Mouse (Mus musculus) CH12.LX (cell line): ENCODE results near the gene Olfr544. TPM values are rescaled to one million over a fixed set of nuclear protein-coding genes. Genes with fewer than 3 reads are reported as not detected.

ENCODE experiments used
- DNase-seq: peaks from one replicate; pipeline ENCODE4 v3.0.0-alpha.2; 2013; ENCODE audit errors: extremely low read depth
- H3K27ac ChIP-seq: 2 replicates; pipeline ENCODE4 v1.5.1; 2012; ENCODE audit warnings: low read depth, mild to moderate bottlenecking, control low read depth, moderate library complexity; ENCODE audit not compliant: insufficient read depth
- H3K27me3 ChIP-seq: replicated peaks from 2 replicates; pipeline ENCODE3; 2012; ENCODE audit warnings: inconsistent platforms
- H3K36me3 ChIP-seq, 2 experiments: replicated peaks in 1 of 2; 2 replicates each; pipeline versions ENCODE3 to v1.6.1; 2012; ENCODE audit warnings: inconsistent platforms in 1 of 2, low read length in 1 of 2, mild to moderate bottlenecking in 1 of 2, mixed read lengths in 1 of 2, moderate library complexity in 1 of 2; ENCODE audit not compliant: control insufficient read depth in 1 of 2, insufficient read depth in 1 of 2
- H3K4me1 ChIP-seq, 2 experiments: 2 replicates each; pipeline ENCODE4 v1.6.1; 2012; ENCODE audit warnings: inconsistent platforms in 1 of 2, moderate library complexity in 1 of 2; ENCODE audit not compliant: insufficient read depth in 2 of 2, control insufficient read depth in 1 of 2
- H3K4me2 ChIP-seq: 2 replicates; pipeline ENCODE4 v1.6.1; 2012; ENCODE audit warnings: low read depth, mild to moderate bottlenecking, control low read depth; ENCODE audit not compliant: poor library complexity, insufficient read depth, severe bottlenecking
- H3K4me3 ChIP-seq, 3 experiments: fragments of 150-350 bp in 1 of 3; sonication (generic) in 1 of 3; replicated peaks in 1 of 3; 2 replicates each; pipeline versions ENCODE3 to v1.5.1; 2011 to 2012; ENCODE audit warnings: low read depth in 2 of 3, low read length in 2 of 3, mild to moderate bottlenecking in 2 of 3, moderate library complexity in 2 of 3, control low read depth in 1 of 3, improper control_type of control experiment in 1 of 3, inconsistent platforms in 1 of 3, mixed read lengths in 1 of 3; ENCODE audit not compliant: poor library complexity in 1 of 3
- H3K79me2 ChIP-seq: replicated peaks from 2 replicates; pipeline ENCODE4 v1.6.1; 2012; ENCODE audit warnings: mild to moderate bottlenecking, moderate library complexity; ENCODE audit not compliant: control insufficient read depth, poor library complexity, insufficient read depth, severe bottlenecking; ENCODE audit errors: extremely low read depth
- H3K9ac ChIP-seq: 2 replicates; pipeline ENCODE4 v1.6.1; 2012; ENCODE audit warnings: low read depth, mild to moderate bottlenecking, control low read depth, moderate library complexity; ENCODE audit not compliant: insufficient read depth
- H3K9me3 ChIP-seq: replicated peaks from 2 replicates; pipeline ENCODE3; 2012; ENCODE audit warnings: low read length, inconsistent platforms, mixed read lengths
- CHD1 ChIP-seq: IDR thresholded peaks from 2 replicates; pipeline ENCODE4 v1.6.1; 2012; ENCODE audit warnings: low read depth, low read length, improper control_type of control experiment, inconsistent platforms
- CTCF ChIP-seq, 2 experiments: IDR thresholded peaks in 1 of 2; conservative IDR thresholded peaks in 1 of 2; 2 replicates each; pipeline ENCODE4 v1.5.1; 2011 to 2012; ENCODE audit warnings: low read depth in 2 of 2, low read length in 2 of 2, improper control_type of control experiment in 1 of 2, inconsistent platforms in 1 of 2, mild to moderate bottlenecking in 1 of 2, moderate library complexity in 1 of 2
- E2F4 ChIP-seq: IDR thresholded peaks from 2 replicates; pipeline ENCODE4 v1.6.1; 2011; ENCODE audit warnings: low read depth, low read length, improper control_type of control experiment; ENCODE audit not compliant: insufficient replicate concordance
- ELF1 ChIP-seq: IDR thresholded peaks from 2 replicates; pipeline ENCODE4 v1.6.1; 2014; ENCODE audit warnings: low read depth, mild to moderate bottlenecking, inconsistent platforms, low read length, improper control_type of control experiment
- EP300 ChIP-seq: IDR thresholded peaks from 2 replicates; pipeline ENCODE4 v1.6.1; 2011; ENCODE audit warnings: low read length, improper control_type of control experiment
- GABPA ChIP-seq: IDR thresholded peaks from 2 replicates; pipeline ENCODE4 v1.6.1; 2012; ENCODE audit warnings: low read depth, low read length, improper control_type of control experiment, inconsistent platforms; ENCODE audit not compliant: insufficient replicate concordance
- HCFC1 ChIP-seq: IDR thresholded peaks from 2 replicates; pipeline ENCODE4 v1.6.1; 2012; ENCODE audit warnings: low read depth, mild to moderate bottlenecking, inconsistent platforms, low read length, improper control_type of control experiment
- IRF4 ChIP-seq: IDR thresholded peaks from 2 replicates; pipeline ENCODE4 v1.6.1; 2014; ENCODE audit warnings: low read depth, mild to moderate bottlenecking, inconsistent platforms, low read length, improper control_type of control experiment
- JUN ChIP-seq: IDR thresholded peaks from 2 replicates; pipeline ENCODE4 v1.6.1; 2011; ENCODE audit warnings: low read depth, mild to moderate bottlenecking, low read length, improper control_type of control experiment, moderate library complexity; ENCODE audit not compliant: insufficient read depth
- MAFK ChIP-seq: IDR thresholded peaks from 2 replicates; pipeline ENCODE4 v1.6.1; 2011; ENCODE audit warnings: low read length, improper control_type of control experiment; ENCODE audit not compliant: insufficient replicate concordance
- MYC ChIP-seq: IDR thresholded peaks from 2 replicates; pipeline ENCODE4 v1.6.1; 2011; ENCODE audit warnings: low read depth, mild to moderate bottlenecking, improper control_type of control experiment, low read length
- NRF1 ChIP-seq: IDR thresholded peaks from 2 replicates; pipeline ENCODE4 v1.6.1; 2014; ENCODE audit warnings: low read depth, mild to moderate bottlenecking, inconsistent platforms, low read length, improper control_type of control experiment, moderate library complexity
- PAX5 ChIP-seq: IDR thresholded peaks from 2 replicates; pipeline ENCODE4 v1.6.1; 2012; ENCODE audit warnings: low read length, inconsistent platforms, mixed read lengths
- POLR2A ChIP-seq: IDR thresholded peaks from 2 replicates; pipeline ENCODE4 v1.6.1; 2011; ENCODE audit warnings: low read depth, mild to moderate bottlenecking, improper control_type of control experiment, low read length
- POLR2AphosphoS2 ChIP-seq: IDR thresholded peaks from 2 replicates; pipeline ENCODE4 v1.6.1; 2011; ENCODE audit warnings: low read depth, low read length, improper control_type of control experiment
- RCOR1 ChIP-seq: conservative IDR thresholded peaks from 2 replicates; pipeline ENCODE4 v1.6.1; 2012; ENCODE audit warnings: low read depth, mild to moderate bottlenecking, inconsistent platforms, low read length, improper control_type of control experiment
- TCF12 ChIP-seq: IDR thresholded peaks from 2 replicates; pipeline ENCODE4 v1.6.1; 2014; ENCODE audit warnings: low read depth, mild to moderate bottlenecking, inconsistent platforms, low read length, improper control_type of control experiment
- USF2 ChIP-seq: conservative IDR thresholded peaks from 2 replicates; pipeline ENCODE4 v1.6.1; 2011; ENCODE audit warnings: low read depth, low read length, improper control_type of control experiment
- ZC3H11A ChIP-seq: IDR thresholded peaks from 2 replicates; pipeline ENCODE4 v1.6.1; 2012; ENCODE audit warnings: low read depth, mild to moderate bottlenecking, inconsistent platforms, low read length, improper control_type of control experiment
- ZNF384 ChIP-seq: IDR thresholded peaks from 2 replicates; pipeline ENCODE4 v1.6.1; 2012; ENCODE audit warnings: low read depth, low read length, improper control_type of control experiment, inconsistent platforms
- dilution Hi-C: fragments of 300-500 bp; cut with MboI; formaldehyde crosslinking; loops from 2 replicates; pipeline ENCODE4 v1.14.3; 2020; ENCODE audit warnings: low sequenced_read_pairs; ENCODE audit not compliant: extremely low pct_unique_long_range_greater_than_20kb, extremely low pct_ligation_motif_present
- in situ Hi-C: fragments of 300-500 bp; cut with MboI; formaldehyde crosslinking; loops from 3 replicates; pipeline ENCODE4 v1.14.3; 2019; ENCODE audit warnings: low sequenced_read_pairs, low pct_ligation_motif_present, low pct_unique_long_range_greater_than_20kb, mixed read lengths
- polyA plus RNA-seq: library from polyadenylated mRNA; unstranded; fragments of >175 nt; gene quantifications from 2 replicates; pipeline ENCODE4 v1.2.1, GENCODE M21; 2012; ENCODE audit warnings: low read depth; ENCODE audit not compliant: insufficient read length
- total RNA-seq, 2 experiments: library from RNA; depleted of rRNA; stranded (reverse); fragments of 300-350 nt in 1 of 2; fragments of >200 nt in 1 of 2; gene quantifications; 2 replicates each; pipeline ENCODE4 v1.2.3; 2012 to 2014

The Olfr544 gene
- total and polyA plus RNA-seq, 3 experiments = 0.23 TPM; not detected in 2

DNA sequence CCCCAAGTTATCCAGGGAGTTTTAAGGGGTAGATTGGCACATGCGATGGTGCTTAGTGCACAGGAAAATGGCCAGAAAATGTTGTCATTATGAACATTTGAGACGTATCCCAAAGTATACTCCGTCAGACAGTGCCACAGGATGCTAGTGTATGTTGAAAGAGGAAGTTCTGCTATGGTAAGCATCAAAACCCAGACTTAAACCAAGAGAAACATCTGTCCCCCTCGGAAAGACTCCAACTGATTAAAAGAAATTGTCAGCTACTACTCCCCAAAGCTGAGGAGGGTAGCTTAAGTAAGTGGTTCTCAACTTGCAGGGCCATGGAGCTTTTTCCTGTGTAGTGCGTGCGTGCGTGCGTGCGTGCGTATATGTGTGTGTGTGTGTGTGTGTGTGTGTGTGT is 23.8 kb upstream of the Olfr544 start:
- no peak for DNase-seq

DNA sequence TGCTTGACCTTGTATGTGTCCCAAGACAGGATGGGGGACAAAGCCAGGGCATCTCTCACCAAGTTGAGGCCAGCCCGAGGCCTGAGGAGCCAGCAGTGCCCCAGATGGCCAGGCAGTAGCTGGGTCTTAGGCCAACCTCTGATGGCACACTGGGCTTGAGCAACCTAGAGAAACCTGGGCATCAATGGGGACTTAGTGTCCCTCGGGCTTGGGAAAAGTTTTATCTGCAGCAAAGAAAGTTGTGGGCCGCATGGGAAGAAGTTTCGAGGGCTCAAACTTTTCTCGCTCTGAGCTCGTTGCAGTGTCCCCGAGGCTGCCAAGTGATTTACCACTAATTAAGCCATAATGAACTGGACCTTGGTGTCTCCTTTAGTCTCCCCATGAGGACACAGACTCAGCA is 21.6 kb upstream of the Olfr544 start:
- Histone ChIP-seq H3K27ac (no peak overlapping the region), H3K4me1 (peaks cover 0 to 17% of the 10 kb centered on the region in 2 experiments; a peak in 2 of 4 replicates), H3K36me3 (no peaks in the 10 kb centered on the region), H3K79me2 (no peaks in the 10 kb centered on the region), H3K4me2 (no peak overlapping the region)
- dilution Hi-C loops = no loop called here
- no peak for TF ChIP-seq CHD1
- no peak for TF ChIP-seq ELF1
- TF ChIP-seq MYC = no peak
- TF ChIP-seq, all 38 proteins: peak for 0
- no peaks in the 10 kb centered on the region for H3K9me3 ChIP-seq
- DNase-seq = no peak
- no peaks in the 10 kb centered on the region for H3K27me3 ChIP-seq
- in situ Hi-C loops = loop anchor here (5.0 to 25.0 kb wide), 3 partner anchors 128 to 405 kb away; partner anchors contain the start of genes Olfr554, Olfr560, Olfr561 and Olfr571
- H3K9ac ChIP-seq = no peak overlapping the region
- H3K4me3 ChIP-seq = no peak overlapping the region

More for the DNA sequence above, 23.8 kb upstream of the Olfr544 start:
- in situ Hi-C loops = loop anchor here (25.0 kb wide), 1 partner anchor 250 kb away; the partner anchor contains the start of genes Olfr560, Olfr561 and Olfr78
- H3K4me1 ChIP-seq = peaks cover 5 to 24% of the 10 kb centered on the region in 2 experiments
- no peak overlapping the region for H3K4me3 ChIP-seq
- no peaks in the 10 kb centered on the region for H3K9me3 ChIP-seq
- TF ChIP-seq PAX5 (no peak), IRF4 (no peak), POLR2A (no peak), TCF12 (no peak), HCFC1 (no peak), E2F4 (no peak), RCOR1 (no peak), CTCF (conservative IDR thresholded peaks at IDR 0.05 in 1 of 2, IDR thresholded peaks at IDR 0.05 in 1 of 2; ENCODE audit: low read depth in 2 of 2, low read length in 2 of 2) (no peak), MAFK (no peak), ZC3H11A (no peak)
- dilution Hi-C loops = no loop called here
- no peaks in the 10 kb centered on the region for H3K79me2 ChIP-seq
- H3K4me2 ChIP-seq = no peak overlapping the region
- H3K27ac ChIP-seq = no peak overlapping the region
- H3K36me3 ChIP-seq = no peaks in the 10 kb centered on the region
- H3K27me3 ChIP-seq = no peaks in the 10 kb centered on the region
- no peak overlapping the region for H3K9ac ChIP-seq

DNA sequence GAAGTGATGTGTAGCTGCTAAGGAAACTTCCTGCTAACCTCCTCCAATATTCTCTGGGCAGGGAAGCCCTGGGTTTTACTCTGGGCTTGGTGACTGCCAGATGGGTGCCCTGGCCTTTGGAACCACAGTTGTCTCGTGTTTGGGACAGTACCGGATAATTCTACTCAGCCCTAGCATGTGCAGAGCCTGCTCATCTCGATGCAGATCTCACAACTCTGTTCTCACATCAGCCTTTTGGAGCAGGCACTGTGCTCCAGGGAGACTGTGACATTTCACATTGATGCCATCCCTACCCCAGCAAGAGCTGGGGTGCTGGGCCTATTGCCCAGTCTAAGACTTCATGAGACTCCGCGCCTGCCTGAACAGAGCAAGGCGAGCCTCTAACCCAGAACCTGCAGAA is 20.6 kb upstream of the Olfr544 start:
- no peaks in the 10 kb centered on the region for H3K27me3 ChIP-seq
- H3K4me3 ChIP-seq = no peak overlapping the region
- H3K4me1 ChIP-seq = peaks cover 0 to 9% of the 10 kb centered on the region in 2 experiments; a peak in 2 of 4 replicates
- dilution Hi-C loops = no loop called here
- no peaks in the 10 kb centered on the region for H3K79me2 ChIP-seq
- no peaks in the 10 kb centered on the region for H3K36me3 ChIP-seq
- DNase-seq = no peak
- TF ChIP-seq POLR2AphosphoS2 = no peak
- TF ChIP-seq USF2 = no peak
- TF ChIP-seq GABPA = no peak
- TF ChIP-seq ZNF384 = no peak
- no peak for TF ChIP-seq EP300
- TF ChIP-seq CHD1 = no peak
- TF ChIP-seq JUN = no peak
- no peak for TF ChIP-seq ELF1
- no peak for TF ChIP-seq MAFK
- TF ChIP-seq IRF4 = no peak
- no peak for TF ChIP-seq NRF1
- TF ChIP-seq, all 38 proteins: peak for 0
- in situ Hi-C loops = loop anchor here (5.0 to 25.0 kb wide), 3 partner anchors 129 to 406 kb away; partner anchors contain the start of genes Olfr554, Olfr560, Olfr561 and Olfr571
- H3K9me3 ChIP-seq = no peaks in the 10 kb centered on the region
- H3K9ac ChIP-seq = no peak overlapping the region
- H3K4me2 ChIP-seq = no peak overlapping the region
- no peak overlapping the region for H3K27ac ChIP-seq
